Mouse (Mus musculus) retina, postnatal 7 days (tissue): ENCODE data around the gene Figla.

ENCODE experiments used
- DNase-seq: peaks from one replicate; pipeline ENCODE4 v3.0.0-alpha.2; 2012; ENCODE audit warnings: low read depth, low spot score

The Figla gene

DNA sequence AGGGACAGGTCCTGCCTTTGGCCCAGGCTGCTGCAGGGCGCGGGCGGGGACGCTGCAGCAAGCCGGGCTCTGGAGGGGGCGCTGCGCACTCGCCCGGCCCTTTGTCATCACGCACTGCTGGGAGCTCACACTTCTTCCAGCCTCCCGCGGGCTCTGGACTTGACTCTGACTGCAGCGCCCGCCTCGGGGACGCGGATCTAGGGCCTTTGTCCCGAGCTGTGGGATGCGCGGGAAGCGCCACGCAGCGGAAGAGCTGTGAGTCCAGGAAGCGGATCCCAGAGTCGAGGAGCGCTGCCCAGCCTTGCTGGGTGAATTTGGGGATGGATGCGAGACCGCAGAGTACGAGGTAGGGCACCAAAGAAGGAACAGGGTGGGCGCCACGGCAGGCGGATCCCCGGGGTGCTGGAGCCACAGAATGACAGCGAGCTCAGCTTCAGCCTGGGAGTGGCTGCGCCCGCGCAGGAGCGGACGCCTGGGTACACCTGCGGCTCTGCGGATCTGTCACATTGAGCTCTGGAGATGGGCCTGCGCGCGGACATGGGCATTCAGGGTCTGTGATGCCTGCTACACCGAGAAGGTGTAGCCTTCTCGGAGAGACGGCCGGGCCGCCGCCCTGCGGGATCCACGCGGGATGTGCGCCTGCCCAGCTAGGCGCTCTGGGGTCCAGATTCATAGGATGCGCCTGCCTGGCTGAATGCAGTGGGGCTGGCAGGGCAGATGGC lies 12.8 kb downstream of the Figla start, which contains the start of gene Add2:
Add2 (plus strand) TSS at position 81 of the 722 bp plus-strand sequence.
- no peak for DNase-seq

DNA sequence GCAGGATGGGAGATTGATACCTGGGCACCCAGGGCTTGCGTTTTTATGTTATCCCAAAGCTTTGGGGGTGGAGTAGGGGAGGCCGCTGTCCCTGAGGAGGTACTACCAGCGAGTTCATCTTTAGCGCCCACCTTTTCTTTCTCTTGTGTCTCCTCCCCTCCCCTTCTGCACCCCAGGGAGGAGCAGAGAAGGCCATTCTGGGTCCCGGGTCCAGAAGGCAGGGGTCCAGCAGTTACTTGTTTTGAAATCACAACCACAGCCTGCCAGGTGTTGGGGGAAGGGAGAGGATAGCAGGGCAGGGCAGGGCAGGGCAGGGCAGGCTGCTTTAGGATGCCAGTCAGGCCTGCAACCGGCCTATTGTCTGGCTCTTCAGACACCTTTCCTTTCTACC lies 13.3 kb downstream of the Figla start:
- no peak for DNase-seq

DNA sequence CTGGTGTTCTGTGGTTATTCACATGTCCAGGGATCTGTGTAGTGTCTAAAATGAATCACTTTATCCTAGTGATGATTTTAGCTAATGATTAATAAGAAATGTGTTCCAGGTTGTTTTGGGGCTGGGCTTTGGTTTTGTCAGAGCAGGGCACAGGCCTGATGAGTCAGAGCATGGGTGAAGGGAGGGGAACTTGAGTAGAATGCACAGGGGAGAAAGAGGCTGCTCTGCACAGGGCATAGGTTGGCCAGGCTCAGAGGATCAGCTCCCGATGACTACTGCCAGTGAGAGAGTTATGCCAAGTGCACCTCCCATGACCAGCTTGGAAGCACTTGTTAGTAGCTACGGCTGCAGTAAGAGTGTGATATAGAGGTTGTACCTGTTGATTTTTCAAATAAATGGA lies 15.6 kb downstream of the Figla start:
- no peak for DNase-seq

DNA sequence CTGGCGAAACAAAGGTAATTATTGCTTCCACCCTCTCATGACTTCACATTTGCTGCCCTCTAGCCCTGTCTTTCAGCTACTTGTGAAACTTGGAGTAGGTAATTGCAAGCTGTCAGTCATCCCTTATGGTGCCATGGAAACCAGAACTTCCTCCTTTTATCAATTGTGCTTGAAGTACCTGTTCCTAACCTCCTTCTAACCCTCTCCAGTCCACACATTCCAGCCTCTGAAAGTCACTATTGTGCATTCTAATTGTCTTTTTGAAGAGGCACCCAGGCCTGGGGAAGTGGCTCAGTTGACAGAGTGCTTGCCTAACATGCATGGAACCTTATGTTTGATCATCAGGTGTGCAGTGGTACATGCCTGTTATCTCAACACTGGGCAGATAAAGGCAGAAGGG lies 17.7 kb downstream of the Figla start:
- no peak for DNase-seq

DNA sequence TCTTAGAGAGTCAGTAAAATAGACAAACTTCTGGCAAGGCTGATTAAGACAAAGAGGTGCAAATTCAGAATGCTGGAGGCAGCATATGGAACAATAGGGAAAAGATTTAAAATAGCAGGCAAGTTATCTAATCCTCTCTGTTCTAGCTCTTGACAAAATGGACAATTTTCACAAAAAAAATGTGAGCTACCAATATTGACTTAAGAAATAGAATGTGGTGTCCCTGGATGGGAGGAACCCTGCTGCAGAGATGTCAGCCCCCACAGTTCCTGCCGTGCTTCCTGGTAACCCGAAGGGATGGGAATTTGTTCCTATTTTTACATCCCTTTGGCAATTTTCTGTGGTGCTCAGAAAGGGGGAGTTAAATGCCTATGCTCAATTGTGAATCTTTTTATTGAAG lies 22.9 kb downstream of the Figla start:
- DNase-seq = no peak

DNA sequence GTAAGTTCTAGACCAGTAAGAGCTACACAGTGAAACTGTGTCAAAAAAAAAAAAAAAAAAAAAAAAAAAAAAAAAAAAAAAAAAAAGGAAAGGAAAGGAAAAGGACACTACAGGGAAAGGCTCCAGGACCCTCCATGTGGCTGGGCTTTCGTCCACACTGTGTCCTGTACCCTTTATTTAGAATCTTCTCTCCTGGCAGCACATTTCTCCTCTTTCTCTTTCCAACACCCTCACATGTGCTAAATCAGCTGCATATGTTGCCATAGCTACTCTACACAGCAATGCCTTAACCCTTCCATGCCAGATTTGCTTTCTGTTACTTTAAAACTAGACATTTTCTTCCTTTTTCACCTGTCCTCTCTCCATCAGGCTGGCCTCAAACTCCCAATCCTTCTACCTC lies 24.2 kb downstream of the Figla start:
- DNase-seq = no peak

DNA sequence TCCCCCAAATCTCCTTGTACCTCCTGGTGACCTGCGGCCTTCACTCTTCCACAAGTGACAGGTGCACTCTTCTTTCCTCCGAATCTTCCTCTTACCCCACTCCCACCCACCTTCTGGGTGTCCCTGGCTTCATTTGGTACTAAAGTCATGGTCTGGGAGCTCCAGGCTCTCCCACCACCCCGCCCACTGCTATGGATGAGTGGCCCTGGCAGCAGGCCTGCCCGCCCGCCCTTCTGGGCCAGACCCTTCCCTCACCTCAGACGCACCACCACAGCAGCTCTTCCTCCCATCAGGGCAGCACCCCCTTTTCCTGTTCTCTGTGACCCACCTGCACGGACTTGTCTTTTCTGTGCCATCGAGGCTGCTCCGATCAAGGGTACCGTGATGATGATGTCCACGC lies 31.5 kb downstream of the Figla start:
- DNase-seq = no peak

DNA sequence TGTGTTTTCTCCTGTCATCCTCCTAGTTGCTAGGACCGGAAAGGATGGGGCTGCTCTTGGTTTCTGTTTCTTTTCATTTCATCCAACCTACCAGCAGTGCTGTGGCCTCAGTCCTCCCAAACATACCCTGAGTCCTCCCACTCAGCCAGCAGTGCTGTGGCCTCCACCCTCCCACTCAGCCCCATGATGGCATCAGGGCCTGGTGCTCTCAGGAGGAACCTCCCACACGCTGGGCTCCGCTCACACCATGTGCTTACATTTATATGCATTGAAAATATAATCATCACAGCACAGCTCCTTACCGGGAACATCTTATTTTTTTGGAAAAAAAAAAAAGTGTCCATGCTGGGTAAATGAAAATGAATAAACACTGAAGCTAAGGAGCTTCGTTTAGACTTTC lies 32.5 kb downstream of the Figla start:
- no peak for DNase-seq

DNA sequence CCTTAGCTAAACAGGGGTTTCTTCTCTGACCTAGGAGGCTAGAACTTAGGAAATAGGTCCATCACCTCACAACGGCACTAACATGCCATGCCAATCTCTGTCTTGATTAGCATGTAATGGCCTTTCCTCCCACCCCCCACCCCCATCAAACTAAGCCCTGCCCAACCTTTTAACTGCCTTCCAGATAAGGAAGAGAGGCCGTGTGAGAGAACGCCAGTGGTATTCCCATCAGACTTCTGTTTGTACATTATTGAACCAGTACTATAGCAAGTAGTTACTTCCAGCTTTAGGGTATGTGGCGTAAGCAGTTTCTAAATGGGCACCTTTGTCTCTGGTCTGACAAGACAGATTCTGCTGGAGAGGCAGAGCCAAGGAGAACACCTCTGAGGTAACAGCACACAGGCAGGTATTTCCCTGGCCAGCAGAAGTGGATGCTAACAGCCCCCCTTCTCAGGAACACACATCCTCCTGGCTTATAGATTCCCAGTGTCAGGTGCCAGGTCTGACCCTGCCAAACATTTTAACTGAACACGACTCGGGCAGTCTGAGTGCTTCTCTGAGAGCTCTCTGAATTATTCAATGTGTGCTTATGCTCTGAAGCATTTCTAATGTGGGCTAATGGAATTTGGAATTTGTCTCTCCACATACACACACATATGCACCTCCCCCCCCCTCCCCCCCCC lies 34.8 kb downstream of the Figla start:
- no peak for DNase-seq

DNA sequence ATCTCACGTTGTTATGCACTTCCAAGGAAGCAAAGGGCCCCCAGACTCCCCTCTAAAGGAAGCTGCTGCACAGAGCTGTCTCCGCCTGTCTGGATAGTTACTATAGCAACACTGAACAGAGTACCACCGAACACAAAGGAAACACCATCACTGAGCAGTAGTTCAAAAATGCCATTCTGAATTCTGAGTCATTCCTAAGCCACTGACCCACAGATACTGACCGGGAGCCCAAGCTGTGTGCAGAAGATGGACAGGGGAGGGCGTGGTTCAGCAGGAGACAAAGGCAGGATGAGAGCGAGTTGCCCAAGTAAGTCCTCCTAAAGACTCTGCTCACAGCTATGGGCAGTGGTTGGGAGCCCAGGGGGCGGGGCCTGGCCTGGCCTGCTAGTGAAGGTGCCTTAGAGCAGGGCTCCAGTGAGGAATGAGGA lies 36.1 kb downstream of the Figla start:
- no peak for DNase-seq

DNA sequence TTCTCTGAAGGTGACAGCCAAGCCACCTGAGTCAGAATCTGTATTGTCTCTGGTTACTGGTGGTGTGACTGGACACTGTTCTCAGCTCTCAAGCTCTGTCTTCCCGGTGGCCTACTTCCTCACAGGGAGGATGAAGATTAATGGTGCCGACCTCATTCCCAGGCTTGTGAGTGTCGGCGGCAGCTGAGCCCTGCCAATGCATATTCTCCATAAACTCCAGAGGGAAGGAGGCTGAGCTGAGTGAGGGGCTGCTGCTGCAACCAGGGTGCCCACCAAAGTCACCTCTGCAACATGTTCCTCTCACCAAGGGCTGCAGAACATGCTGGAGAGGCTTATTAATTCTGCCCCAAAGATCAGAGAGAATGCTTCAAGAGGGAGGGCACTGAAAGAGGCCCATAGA lies 36.6 kb downstream of the Figla start:
- no peak for DNase-seq

DNA sequence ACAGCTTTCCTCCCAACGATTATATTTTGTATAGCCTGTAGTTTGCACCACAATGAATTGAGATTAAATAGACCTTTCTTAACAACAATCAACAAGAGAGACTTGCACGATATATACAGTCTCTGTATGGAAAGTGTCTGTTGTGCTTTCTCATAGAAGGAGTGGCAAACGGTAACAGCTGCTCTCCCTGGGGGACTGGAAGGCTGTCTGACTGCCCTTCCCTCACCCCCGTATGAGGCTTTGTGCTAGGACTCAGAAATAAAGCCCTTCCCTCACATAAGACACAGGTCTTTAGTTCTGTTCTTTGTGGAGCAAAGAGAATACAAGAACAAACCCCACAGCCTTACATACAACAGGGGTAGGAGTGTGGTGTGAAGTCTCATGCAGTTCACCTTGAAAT lies 37.1 kb downstream of the Figla start:
- DNase-seq = no peak

DNA sequence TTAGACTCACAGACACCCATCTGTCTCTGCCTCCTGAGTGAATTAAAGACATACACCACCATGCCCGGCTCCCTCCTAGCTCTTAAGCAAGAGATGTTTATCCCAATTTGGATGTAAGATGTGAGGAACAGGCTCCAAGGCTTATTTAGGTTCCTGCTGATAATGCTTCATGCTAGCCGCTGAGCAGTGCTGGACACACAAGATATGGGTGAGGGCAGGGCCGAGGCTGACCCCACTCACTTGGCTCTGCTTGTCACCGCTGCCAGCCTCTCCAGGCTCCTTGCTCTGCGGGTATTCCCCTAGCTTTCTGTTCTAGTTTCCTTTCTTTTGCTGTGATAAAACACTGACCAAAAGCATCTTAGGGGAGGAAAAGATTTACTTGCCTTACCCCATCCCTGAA lies 37.6 kb downstream of the Figla start:
- no peak for DNase-seq

DNA sequence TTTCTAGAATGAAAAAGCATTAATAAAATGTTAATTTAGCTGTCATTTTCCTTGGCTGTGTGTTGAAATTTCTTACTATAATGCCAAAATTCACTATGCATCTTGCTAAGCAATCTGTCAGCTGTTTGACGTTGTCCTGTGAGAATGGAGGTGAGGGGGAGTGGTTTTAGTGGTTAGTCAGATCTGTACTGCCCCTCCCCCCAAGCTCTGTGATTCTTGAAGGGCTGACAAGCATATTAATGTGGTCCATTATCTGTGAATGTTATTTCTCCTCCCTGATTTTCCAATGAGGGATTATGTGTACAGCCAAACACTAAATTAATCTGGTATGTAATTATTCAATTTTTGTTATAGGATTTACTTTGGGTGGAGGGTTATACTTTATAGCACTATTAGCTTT lies 42.5 kb downstream of the Figla start:
- DNase-seq = no peak

DNA sequence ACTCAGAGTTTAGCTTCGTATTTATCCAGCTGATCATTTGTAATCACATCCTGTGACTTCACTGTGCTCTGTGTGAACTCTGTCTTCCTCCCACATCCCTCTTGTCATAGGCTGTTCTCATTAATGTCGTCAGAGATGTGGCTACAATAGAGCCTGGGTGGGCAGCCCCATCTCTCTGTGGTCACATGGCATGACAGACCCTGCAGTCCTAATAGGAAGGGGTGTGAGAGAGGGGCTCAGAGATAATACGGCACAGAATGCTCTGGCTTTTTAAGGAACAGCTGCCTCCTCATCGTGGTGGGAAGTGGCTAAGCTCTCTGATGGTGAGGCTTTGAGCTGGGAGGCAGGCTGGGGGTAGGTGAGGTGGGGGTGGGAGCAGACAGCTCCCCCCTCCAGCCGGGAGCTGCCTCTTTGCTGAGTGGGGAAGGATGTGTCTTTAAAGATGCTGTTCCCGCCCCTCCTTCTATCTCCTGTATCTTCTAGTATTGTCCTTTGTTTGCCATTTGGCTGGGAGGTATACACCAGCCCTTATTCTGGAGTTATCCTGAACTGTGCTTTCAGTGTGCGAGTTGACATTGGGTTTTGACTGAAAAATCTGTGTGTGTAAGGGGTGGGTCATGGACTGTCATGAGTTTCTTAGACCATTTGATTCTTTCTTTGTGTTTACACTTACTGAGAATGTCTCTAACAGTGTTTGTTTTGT lies 43.3 kb downstream of the Figla start:
- no peak for DNase-seq

DNA sequence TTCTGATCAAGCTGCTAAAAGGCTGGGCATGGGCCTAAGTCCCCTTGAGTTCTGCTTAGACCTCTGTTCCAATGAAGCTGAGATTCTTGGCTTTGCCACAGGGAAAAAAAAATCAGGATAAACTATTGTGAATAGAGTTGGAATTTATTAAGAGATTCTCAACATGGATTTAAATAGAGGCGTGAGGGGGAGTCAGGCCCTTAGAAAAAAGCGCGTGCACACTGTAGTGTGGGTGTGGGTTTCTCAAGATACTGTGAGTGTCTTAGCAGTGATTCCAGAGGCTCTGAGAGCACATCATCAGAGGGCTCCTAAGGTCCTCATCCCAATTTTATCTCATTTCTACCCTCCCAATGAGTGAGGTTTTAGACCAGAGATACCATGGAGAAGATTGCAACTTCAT lies 44.2 kb downstream of the Figla start:
- no peak for DNase-seq

DNA sequence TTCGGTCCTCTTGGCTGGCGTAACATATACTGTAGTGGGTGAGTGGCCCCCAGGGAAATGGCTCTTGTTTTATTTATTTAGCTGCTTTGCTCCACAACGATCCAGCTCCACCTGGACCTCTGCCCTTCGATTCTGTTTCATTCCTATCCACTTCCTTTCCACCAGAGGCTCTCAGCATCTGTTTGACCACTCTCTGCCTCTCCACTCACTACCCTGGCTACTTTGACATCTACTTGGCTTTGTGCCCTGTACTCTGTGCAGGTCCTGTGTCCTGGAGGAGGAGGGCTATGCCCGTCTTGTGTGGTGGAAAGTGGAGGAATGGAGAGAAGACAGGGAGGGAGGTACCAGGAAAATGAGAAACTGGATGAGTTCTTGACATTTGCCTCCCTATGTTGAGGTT lies 46.3 kb downstream of the Figla start:
- DNase-seq = no peak

DNA sequence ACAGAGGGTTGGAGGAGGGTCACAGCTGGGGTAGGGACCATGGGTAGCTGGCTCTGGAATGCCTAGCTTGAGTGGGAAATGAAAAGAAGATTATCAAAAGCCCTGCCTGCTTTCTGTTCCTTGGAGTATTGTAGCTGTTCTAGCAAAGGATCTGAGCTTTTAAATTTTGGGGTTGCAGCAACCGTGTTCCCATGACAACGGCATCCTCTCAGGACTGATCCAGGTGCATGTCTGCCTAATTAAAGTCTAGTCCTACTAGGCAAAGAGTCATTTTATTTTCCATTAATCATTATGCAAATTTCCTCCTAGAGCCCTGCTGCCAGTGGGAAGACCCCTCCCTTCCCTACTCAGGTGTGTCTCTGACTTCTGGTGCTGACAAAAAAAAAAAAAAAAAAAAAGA lies 46.7 kb downstream of the Figla start:
- DNase-seq = no peak

DNA sequence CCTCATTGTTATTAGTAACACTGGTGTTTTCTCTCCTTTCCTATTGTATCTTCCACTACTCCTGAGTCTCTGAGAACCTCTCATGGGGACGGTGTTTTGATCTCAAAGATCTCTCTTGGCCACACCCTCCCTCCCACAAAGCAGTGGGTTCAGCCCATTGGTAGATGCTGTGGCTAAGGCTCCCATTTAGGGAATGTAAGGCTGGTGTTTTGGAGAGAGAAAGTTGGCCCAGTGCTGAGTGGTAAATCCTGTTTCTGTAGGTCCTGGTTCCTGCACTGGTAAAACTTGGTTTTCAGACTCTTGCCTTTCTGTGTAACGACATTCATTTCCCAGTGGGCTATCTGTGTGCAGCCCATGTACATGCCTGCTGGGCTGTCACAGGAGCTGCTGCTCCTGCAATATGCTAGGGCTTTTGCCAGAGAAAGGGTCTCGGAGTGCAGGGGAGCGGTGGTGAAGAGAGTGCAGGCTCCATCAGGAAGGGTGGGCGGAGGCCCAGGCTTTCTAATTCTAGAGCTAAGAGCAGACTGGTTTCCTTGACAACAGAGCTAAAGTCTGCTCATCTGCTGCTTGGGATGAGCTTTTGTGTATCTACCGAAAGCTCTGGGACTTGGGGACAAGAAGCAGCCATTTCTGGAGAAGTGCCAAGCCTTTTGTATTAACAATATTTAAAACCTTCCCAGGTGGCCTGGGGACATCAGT lies 48.5 kb downstream of the Figla start:
- no peak for DNase-seq

DNA sequence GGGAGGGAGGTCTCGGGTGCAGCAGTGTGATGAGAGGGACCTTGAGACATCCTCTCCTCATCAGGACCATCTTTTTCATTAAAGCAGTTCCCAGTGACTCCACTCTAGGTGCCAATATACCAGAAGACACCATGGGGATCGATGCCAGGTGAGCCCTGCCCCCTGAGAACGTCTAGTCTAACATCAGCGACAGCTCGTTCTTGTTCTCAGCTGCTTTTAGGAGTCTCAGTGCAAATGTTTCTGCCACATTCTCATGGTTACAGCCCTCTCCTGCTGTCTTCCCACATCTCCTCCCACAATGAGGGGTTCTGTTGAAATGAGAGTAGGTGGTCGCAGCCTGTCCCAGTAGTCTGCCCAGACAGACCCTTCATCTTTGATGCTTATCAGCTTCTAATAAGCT lies 50.8 kb downstream of the Figla start:
- DNase-seq = no peak

DNA sequence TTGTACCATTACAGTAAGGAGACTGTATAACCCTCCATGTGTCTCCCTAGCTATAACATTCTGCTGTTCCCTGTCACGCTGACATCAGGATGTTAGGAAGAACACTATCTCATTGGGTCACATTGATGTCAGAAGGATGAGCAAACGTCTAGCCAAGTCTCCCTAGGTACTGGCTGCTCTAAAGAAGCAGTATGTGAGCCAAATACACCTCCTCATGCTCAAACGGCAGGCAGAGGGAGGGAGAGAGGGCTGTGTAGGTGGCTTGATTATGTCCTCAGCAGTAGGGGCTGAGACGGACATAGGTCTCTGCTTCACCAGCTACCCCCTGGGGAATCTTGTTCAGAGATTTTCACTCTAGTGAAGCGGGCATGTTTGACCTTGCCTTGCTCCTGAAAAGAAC lies 51.2 kb downstream of the Figla start:
- no peak for DNase-seq

DNA sequence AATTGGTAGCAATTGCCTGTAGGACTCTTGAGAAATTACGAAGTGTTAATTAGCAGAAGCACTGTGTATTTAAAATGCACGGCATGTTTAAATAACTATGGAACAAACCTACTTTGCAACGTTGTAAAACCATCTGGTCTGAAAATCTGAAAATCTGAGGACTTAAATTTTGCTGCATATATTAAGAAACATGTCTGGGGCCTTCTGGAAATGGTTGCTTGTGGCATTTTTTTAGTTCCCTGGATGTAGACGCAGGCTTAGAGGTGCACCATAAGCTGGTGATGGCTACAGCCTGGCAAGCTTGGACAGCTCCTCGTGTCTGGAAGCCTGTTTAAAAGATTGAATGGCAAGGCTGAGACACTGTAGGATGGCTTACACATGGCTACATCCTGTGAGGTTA lies 53.0 kb downstream of the Figla start:
- no peak for DNase-seq
